Mouse (Mus musculus): ENCODE data around the gene Elf1. TPM values are rescaled to one million over a fixed set of nuclear protein-coding genes. Genes with fewer than 3 reads are reported as not detected.
"Not testable (repeated sequence)": the region's sequence is repeated elsewhere in the genome, so short reads cannot be mapped to it uniquely, and the experiment has no call there.

Gene Elf1
- polyA plus RNA-seq, 1 experiment from 2014 or later = 22.7 TPM

DNA sequence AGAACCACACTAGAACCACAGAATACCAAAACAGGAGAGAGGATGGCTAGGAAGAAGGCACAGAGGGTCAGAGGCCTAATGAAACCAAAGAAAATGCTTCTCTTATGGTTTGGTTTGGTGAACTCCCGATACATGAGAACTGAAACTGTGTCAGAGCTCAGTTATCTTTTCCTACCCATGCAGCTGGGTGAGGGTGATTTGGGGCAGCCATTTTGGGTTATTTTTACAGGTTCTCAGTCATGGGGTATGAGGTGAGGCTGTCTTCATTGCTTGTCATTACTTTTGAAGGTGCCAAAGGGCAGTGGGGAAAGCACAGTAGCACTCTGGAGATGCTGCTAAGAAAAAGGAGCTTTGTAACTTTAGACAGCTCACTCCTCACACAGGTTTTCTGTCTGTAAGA lies 52.4 kb downstream of the Elf1 start:
- no peaks in the 10 kb centered on the region for H3K9me3 ChIP-seq (ENCODE audit: control insufficient read depth, low read length)
- H3K4me2 ChIP-seq = peak overlapping the region; percentile 55
- H3K27me3 ChIP-seq (replicated peaks; ENCODE audit: control insufficient read depth, insufficient read depth, low read length) = no peaks in the 10 kb centered on the region
- 38% methylated on average over 1 of the region's 1 CpGs for WGBS
- H3K27ac ChIP-seq (ENCODE audit: low read depth, low read length) = peak overlapping the region; percentile 83
- no peaks in the 10 kb centered on the region for H3K36me3 ChIP-seq (ENCODE audit: control insufficient read depth, insufficient read depth, low read length)
- no peak overlapping the region for H3K4me3 ChIP-seq (ENCODE audit: low read depth, low read length)
- peak overlapping the region; percentile 54; the same call in 1 of the 2 replicates for H3K9ac ChIP-seq (ENCODE audit: low read depth, low read length)
- ATAC-seq (replicated peaks; ENCODE audit: low FRiP score) (peak; percentile 47), DNase-seq (ENCODE audit: low spot score) (no peak)
- H3K4me1 ChIP-seq (replicated peaks; ENCODE audit: control insufficient read depth, insufficient read depth, low read length) = peaks cover 45% of the 10 kb centered on the region

DNA sequence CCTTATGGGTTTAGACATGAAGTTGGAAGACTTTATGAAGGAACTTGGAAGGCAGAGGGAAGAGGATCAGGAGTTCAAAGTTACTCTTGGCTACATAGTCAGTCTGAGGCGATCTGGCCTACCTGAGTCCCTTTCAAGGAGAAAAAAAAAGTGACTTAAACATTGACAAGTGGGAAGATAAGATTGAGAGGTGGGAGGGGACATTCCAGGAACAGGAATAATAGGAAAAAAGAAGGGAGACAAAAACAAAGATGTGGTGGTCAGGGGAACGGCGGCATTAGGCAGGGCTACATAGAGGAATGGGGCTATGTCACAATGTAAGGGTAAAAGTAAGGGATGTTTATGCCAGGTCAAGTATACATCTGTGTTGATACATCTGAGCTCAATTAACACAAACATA lies 53.2 kb downstream of the Elf1 start:
- no peaks in the 10 kb centered on the region for H3K27me3 ChIP-seq (replicated peaks; ENCODE audit: control insufficient read depth, insufficient read depth, low read length)
- H3K4me3 ChIP-seq (ENCODE audit: low read depth, low read length) = no peak overlapping the region
- 52% methylated on average over 3 of the region's 3 CpGs for WGBS
- DNase-seq (ENCODE audit: low spot score) (no peak), ATAC-seq (replicated peaks; ENCODE audit: low FRiP score) (no peak)
- H3K9ac ChIP-seq (ENCODE audit: low read depth, low read length) = no peak overlapping the region
- no peaks in the 10 kb centered on the region for H3K36me3 ChIP-seq (ENCODE audit: control insufficient read depth, insufficient read depth, low read length)
- H3K27ac ChIP-seq (ENCODE audit: low read depth, low read length) = peak overlapping the region; percentile 83; the same call in 1 of the 2 replicates
- peak overlapping the region; percentile 55 for H3K4me2 ChIP-seq
- peaks cover 52% of the 10 kb centered on the region for H3K4me1 ChIP-seq (replicated peaks; ENCODE audit: control insufficient read depth, insufficient read depth, low read length)
- no peaks in the 10 kb centered on the region for H3K9me3 ChIP-seq (ENCODE audit: control insufficient read depth, low read length)

DNA sequence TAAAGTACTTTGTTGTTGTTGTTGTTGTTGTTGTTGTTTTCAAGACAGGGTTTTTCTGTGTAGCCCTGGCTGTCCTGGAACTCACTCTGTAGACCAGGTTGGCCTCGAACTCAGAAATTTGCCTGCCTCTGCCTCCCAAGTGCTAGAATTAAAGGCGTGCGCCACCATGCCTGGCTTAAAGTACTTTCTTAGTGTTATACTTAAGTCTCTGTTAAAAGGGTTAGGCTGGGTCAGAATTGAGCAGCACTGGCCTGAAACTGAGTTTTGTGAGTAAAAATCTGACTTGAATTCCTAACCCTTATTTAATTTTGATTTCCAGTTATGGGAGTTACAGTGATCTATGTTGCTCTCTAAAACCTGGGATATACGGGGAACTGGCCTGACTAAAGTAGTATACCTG lies 53.7 kb downstream of the Elf1 start:
- DNase-seq (ENCODE audit: low spot score); H3K36me3 ChIP-seq (ENCODE audit: control insufficient read depth, insufficient read depth, low read length); H3K4me3 ChIP-seq (ENCODE audit: low read depth, low read length); ATAC-seq (replicated peaks; ENCODE audit: low FRiP score); H3K9ac ChIP-seq (ENCODE audit: low read depth, low read length); H3K9me3 ChIP-seq (ENCODE audit: control insufficient read depth, low read length); H3K27me3 ChIP-seq (replicated peaks; ENCODE audit: control insufficient read depth, insufficient read depth, low read length): not testable (repeated sequence)
- Histone ChIP-seq H3K4me2 (peak overlapping the region; percentile 55), H3K27ac (ENCODE audit: low read depth, low read length) (peak overlapping the region; percentile 35), H3K4me1 (replicated peaks; ENCODE audit: control insufficient read depth, insufficient read depth, low read length) (peaks cover 50% of the 10 kb centered on the region)
- 70% methylated on average over 4 of the region's 4 CpGs for WGBS

DNA sequence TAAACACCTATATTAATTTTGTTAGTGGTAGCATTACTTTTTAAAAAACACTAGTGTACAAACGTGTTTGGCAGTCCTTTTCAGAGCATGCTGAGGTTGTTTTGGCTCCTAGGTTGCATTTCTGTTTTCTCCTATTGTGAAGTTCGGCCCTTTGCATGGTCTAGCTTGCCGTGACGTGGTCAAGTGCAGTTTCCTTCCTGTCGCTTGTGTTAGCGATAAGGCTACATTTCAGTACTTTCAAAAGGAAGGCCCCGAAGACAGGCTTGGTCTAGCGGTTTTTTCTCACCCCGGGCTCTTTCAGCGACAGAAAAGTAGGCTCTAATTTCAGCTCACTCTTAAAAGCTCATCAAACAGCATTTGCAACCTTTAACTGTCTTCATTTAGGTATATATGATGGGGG lies 54.3 kb downstream of the Elf1 start:
- Histone ChIP-seq H3K9ac (ENCODE audit: low read depth, low read length) (peak overlapping the region; percentile 65), H3K4me2 (peak overlapping the region; percentile 76), H3K27ac (ENCODE audit: low read depth, low read length) (peak overlapping the region; percentile 92), H3K4me1 (replicated peaks; ENCODE audit: control insufficient read depth, insufficient read depth, low read length) (peaks cover 44% of the 10 kb centered on the region), H3K27me3 (replicated peaks; ENCODE audit: control insufficient read depth, insufficient read depth, low read length) (no peaks in the 10 kb centered on the region), H3K4me3 (ENCODE audit: low read depth, low read length) (peak overlapping the region; percentile 44), H3K9me3 (ENCODE audit: control insufficient read depth, low read length) (no peaks in the 10 kb centered on the region), H3K36me3 (ENCODE audit: control insufficient read depth, insufficient read depth, low read length) (no peaks in the 10 kb centered on the region)
- WGBS = 23% methylated on average over 10 of the region's 10 CpGs
- DNase-seq (ENCODE audit: low spot score) (no peak), ATAC-seq (replicated peaks; ENCODE audit: low FRiP score) (peak; percentile 69)

DNA sequence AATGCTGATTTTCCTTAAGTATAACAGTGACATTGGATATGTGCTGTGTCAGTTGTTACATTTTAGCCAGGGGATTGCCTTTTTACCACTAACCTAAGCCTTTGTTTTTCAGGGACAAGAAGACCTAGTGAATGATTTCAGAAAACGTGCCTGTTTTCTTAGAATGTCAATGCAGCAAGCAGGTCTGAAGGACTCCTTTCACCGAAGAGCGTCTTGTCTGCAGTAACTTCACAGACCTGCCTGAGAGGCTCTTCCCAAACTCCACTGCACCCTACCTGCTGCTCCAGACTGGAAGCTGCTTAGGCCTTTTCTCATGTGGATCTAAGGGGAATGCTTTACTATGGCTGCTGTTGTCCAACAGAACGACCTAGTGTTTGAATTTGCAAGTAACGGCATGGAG lies 55.0 kb downstream of the Elf1 start:
- H3K9ac ChIP-seq (ENCODE audit: low read depth, low read length) = peak overlapping the region; percentile 70
- peaks cover 40% of the 10 kb centered on the region for H3K4me1 ChIP-seq (replicated peaks; ENCODE audit: control insufficient read depth, insufficient read depth, low read length)
- WGBS = 33% methylated on average over 5 of the region's 5 CpGs
- peak overlapping the region; percentile 44 for H3K4me3 ChIP-seq (ENCODE audit: low read depth, low read length)
- peak overlapping the region; percentile 76 for H3K4me2 ChIP-seq
- no peaks in the 10 kb centered on the region for H3K36me3 ChIP-seq (ENCODE audit: control insufficient read depth, insufficient read depth, low read length)
- no peaks in the 10 kb centered on the region for H3K9me3 ChIP-seq (ENCODE audit: control insufficient read depth, low read length)
- H3K27ac ChIP-seq (ENCODE audit: low read depth, low read length) = peak overlapping the region; percentile 92
- ATAC-seq (replicated peaks; ENCODE audit: low FRiP score) (no peak), DNase-seq (ENCODE audit: low spot score) (no peak)
- H3K27me3 ChIP-seq (replicated peaks; ENCODE audit: control insufficient read depth, insufficient read depth, low read length) = no peaks in the 10 kb centered on the region

DNA sequence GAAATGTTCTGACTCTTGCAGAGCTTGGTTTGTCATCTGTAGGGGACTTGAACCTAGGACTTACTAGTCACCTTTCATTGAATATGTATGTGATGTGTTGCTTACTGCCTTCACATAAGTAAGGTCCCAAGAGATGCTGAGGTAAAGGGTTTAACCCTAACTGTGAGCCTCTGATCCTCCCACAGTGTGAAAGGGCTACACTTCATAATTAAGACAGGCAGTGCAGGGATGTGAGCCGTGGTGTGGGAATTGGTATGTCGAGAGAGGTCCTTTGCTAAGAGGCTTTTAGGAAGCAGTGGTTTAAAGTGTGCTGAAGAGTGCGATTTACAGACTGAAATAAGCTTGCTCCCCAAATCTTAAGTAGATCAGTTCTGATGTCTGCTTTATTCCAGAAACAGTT lies 55.8 kb downstream of the Elf1 start:
- no peak for DNase-seq (ENCODE audit: low spot score)
- H3K27ac ChIP-seq (ENCODE audit: low read depth, low read length) = peak overlapping the region; percentile 30; the same call in 1 of the 2 replicates
- H3K36me3 ChIP-seq (ENCODE audit: control insufficient read depth, insufficient read depth, low read length) = no peaks in the 10 kb centered on the region
- H3K9me3 ChIP-seq (ENCODE audit: control insufficient read depth, low read length) = no peaks in the 10 kb centered on the region
- peak overlapping the region; percentile 57 for H3K4me2 ChIP-seq
- ATAC-seq (replicated peaks; ENCODE audit: low FRiP score) = no peak
- no peaks in the 10 kb centered on the region for H3K27me3 ChIP-seq (replicated peaks; ENCODE audit: control insufficient read depth, insufficient read depth, low read length)
- 0 out of 2 replicates have a peak overlapping the region, but pooled peaks have one; percentile 41 for H3K9ac ChIP-seq (ENCODE audit: low read depth, low read length)
- H3K4me1 ChIP-seq (replicated peaks; ENCODE audit: control insufficient read depth, insufficient read depth, low read length) = peaks cover 37% of the 10 kb centered on the region
- peak overlapping the region; percentile 36 for H3K4me3 ChIP-seq (ENCODE audit: low read depth, low read length)
- 50% methylated on average over 3 of the region's 3 CpGs for WGBS

DNA sequence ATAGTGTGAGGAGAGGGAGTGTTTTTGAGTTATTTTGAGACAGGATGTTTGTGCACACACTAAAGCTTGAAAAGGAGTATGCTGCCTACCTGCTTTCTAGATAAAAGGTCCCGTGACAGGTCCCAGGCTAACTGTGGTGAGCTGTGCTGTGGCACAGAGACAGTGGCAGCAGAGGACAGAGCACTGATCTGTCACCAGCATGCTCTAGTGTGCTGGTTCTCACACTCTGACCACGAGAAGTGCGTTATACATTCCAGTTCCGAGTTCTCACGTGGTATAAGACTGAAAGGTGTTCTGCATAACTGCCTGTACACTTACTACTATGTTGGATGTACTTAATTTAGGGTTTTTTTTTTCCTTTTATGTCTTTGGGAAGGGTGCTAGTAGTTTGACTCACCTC lies 56.5 kb downstream of the Elf1 start:
- Histone ChIP-seq H3K27ac (ENCODE audit: low read depth, low read length) (no peak overlapping the region), H3K27me3 (replicated peaks; ENCODE audit: control insufficient read depth, insufficient read depth, low read length) (no peaks in the 10 kb centered on the region), H3K9me3 (ENCODE audit: control insufficient read depth, low read length) (no peaks in the 10 kb centered on the region), H3K36me3 (ENCODE audit: control insufficient read depth, insufficient read depth, low read length) (no peaks in the 10 kb centered on the region), H3K4me1 (replicated peaks; ENCODE audit: control insufficient read depth, insufficient read depth, low read length) (peaks cover 31% of the 10 kb centered on the region), H3K4me3 (ENCODE audit: low read depth, low read length) (peak overlapping the region; percentile 36), H3K9ac (ENCODE audit: low read depth, low read length) (0 out of 2 replicates have a peak overlapping the region, but pooled peaks have one; percentile 36), H3K4me2 (peak overlapping the region; percentile 57)
- peak; percentile 76 for ATAC-seq (replicated peaks; ENCODE audit: low FRiP score)
- 36% methylated on average over 5 of the region's 5 CpGs for WGBS
- no peak for DNase-seq (ENCODE audit: low spot score)

DNA sequence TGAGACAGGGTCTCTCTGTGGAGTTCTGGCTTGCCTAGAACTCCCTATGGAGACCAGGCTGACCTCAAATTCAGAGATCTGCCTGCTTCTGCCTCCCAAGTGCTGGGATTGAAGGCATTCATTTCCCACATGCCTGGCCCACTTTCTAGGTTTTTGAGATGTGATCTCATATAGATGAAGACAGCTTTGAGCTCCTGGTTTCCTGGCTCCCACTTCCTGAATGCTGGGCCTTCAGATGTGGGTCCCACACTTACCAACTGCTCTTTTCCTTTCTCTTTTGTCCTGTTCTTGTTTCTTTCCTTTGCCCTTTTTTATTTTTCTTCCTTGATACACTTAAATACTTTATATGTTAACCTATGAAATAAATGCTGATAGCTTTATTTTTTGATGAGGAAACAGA lies 56.9 kb downstream of the Elf1 start:
- no peak overlapping the region for H3K27ac ChIP-seq (ENCODE audit: low read depth, low read length)
- ATAC-seq (replicated peaks; ENCODE audit: low FRiP score) (no peak), DNase-seq (ENCODE audit: low spot score) (no peak)
- peak overlapping the region; percentile 57 for H3K4me2 ChIP-seq
- peaks cover 30% of the 10 kb centered on the region for H3K4me1 ChIP-seq (replicated peaks; ENCODE audit: control insufficient read depth, insufficient read depth, low read length)
- no peaks in the 10 kb centered on the region for H3K9me3 ChIP-seq (ENCODE audit: control insufficient read depth, low read length)
- peak overlapping the region; percentile 25 for H3K4me3 ChIP-seq (ENCODE audit: low read depth, low read length)
- no peaks in the 10 kb centered on the region for H3K27me3 ChIP-seq (replicated peaks; ENCODE audit: control insufficient read depth, insufficient read depth, low read length)
- H3K36me3 ChIP-seq (ENCODE audit: control insufficient read depth, insufficient read depth, low read length) = no peaks in the 10 kb centered on the region
- no peak overlapping the region for H3K9ac ChIP-seq (ENCODE audit: low read depth, low read length)

DNA sequence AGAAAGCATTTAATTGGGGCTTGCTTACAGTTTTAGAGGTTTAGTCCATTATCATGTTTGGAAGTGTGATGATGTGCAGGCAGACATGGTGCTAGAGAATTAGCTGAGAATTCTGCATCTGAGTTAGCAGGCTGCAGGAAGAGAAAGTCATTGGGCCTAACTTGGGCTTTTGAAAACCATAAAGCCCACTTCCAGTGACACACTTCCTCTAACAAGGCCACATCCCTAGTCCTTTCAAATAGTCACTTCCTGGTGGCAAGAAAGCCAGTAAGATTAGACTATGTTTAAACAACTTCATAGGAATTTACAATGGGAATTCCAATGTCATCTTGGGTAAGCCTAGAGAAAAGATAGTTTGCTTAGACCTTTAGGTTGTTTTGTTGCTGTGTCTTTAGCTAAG lies 60.6 kb downstream of the Elf1 start:
- Histone ChIP-seq H3K9ac (ENCODE audit: low read depth, low read length) (no peak overlapping the region), H3K4me2 (no peak overlapping the region), H3K4me1 (replicated peaks; ENCODE audit: control insufficient read depth, insufficient read depth, low read length) (peaks cover 12% of the 10 kb centered on the region), H3K27me3 (replicated peaks; ENCODE audit: control insufficient read depth, insufficient read depth, low read length) (no peaks in the 10 kb centered on the region), H3K36me3 (ENCODE audit: control insufficient read depth, insufficient read depth, low read length) (no peaks in the 10 kb centered on the region), H3K27ac (ENCODE audit: low read depth, low read length) (no peak overlapping the region), H3K9me3 (ENCODE audit: control insufficient read depth, low read length) (no peaks in the 10 kb centered on the region), H3K4me3 (ENCODE audit: low read depth, low read length) (no peak overlapping the region)
- no peak for ATAC-seq (replicated peaks; ENCODE audit: low FRiP score)
- DNase-seq (ENCODE audit: low spot score) = no peak
